Mouse (Mus musculus) MEL (cell line): ENCODE data around the gene Gm7714. TPM values are rescaled to one million over a fixed set of nuclear protein-coding genes. Genes with fewer than 3 reads are reported as not detected.
"Not testable (repeated sequence)": the region's sequence is repeated elsewhere in the genome, so short reads cannot be mapped to it uniquely, and the experiment has no call there.

Source experiments
- DNase-seq: peaks from one replicate; pipeline ENCODE4 v3.0.0; 2011; ENCODE audit warnings: low read depth, low spot score
- H3K27ac ChIP-seq: 2 replicates; pipeline ENCODE4 v1.5.1; 2012; ENCODE audit warnings: low read depth, mild to moderate bottlenecking, control low read depth, low read length, moderate library complexity; ENCODE audit not compliant: control insufficient read depth
- H3K27me3 ChIP-seq, 2 experiments: fragments of 150-350 bp in 1 of 2; sonication (generic) in 1 of 2; 2 replicates each; pipeline ENCODE4 v1.6.1; 2012; ENCODE audit warnings: low read length in 2 of 2, mild to moderate bottlenecking in 2 of 2, improper control_type of control experiment in 1 of 2, moderate library complexity in 1 of 2; ENCODE audit not compliant: insufficient read depth in 2 of 2, control insufficient read depth in 1 of 2
- H3K36me3 ChIP-seq, 2 experiments: 2 replicates each; pipeline ENCODE4 v1.6.1; 2012 to 2014; ENCODE audit warnings: low read length in 2 of 2, improper control_type of control experiment in 1 of 2, inconsistent platforms in 1 of 2, mild to moderate bottlenecking in 1 of 2; ENCODE audit not compliant: insufficient read depth in 2 of 2, control insufficient read depth in 1 of 2
- H3K4me1 ChIP-seq, 2 experiments: fragments of 150-350 bp in 1 of 2; sonication (generic) in 1 of 2; 2 replicates each; pipeline ENCODE4 v1.6.1; 2012; ENCODE audit warnings: low read length in 2 of 2, improper control_type of control experiment in 1 of 2, mild to moderate bottlenecking in 1 of 2; ENCODE audit not compliant: insufficient read depth in 2 of 2, control insufficient read depth in 1 of 2
- H3K4me3 ChIP-seq, 2 experiments: fragments of 150-350 bp in 1 of 2; sonication (generic) in 1 of 2; 2 replicates each; pipeline ENCODE4 v1.5.1; 2012; ENCODE audit warnings: low read depth in 2 of 2, low read length in 2 of 2, mild to moderate bottlenecking in 2 of 2, moderate library complexity in 2 of 2, control low read depth in 1 of 2, improper control_type of control experiment in 1 of 2; ENCODE audit not compliant: control insufficient read depth in 1 of 2, insufficient read depth in 1 of 2
- H3K79me2 ChIP-seq: 2 replicates; pipeline ENCODE4 v1.6.1; 2012; ENCODE audit warnings: mild to moderate bottlenecking, low read length, moderate library complexity; ENCODE audit not compliant: control insufficient read depth, poor library complexity, insufficient read depth
- H3K9ac ChIP-seq: 2 replicates; pipeline ENCODE4 v1.6.1; 2012; ENCODE audit warnings: low read depth, mild to moderate bottlenecking, control low read depth, low read length, moderate library complexity; ENCODE audit not compliant: control insufficient read depth, poor library complexity, severe bottlenecking
- H3K9me3 ChIP-seq: fragments of 150-350 bp; sonication (generic); replicated peaks from 2 replicates; pipeline ENCODE4 v1.6.1; 2012; ENCODE audit warnings: mild to moderate bottlenecking, low read length, improper control_type of control experiment, moderate library complexity; ENCODE audit not compliant: insufficient read depth
- CTCF ChIP-seq, 3 experiments: IDR thresholded peaks in 2 of 3; conservative IDR thresholded peaks in 1 of 3; 2 replicates each; pipeline ENCODE4 v1.5.1; 2011 to 2012; ENCODE audit warnings: low read length in 3 of 3, low read depth in 2 of 3, mild to moderate bottlenecking in 2 of 3, improper control_type of control experiment in 1 of 3, inconsistent platforms in 1 of 3, mixed read lengths in 1 of 3, moderate library complexity in 1 of 3; ENCODE audit not compliant: control insufficient read depth in 1 of 3, insufficient read depth in 1 of 3, poor library complexity in 1 of 3, severe bottlenecking in 1 of 3
- E2F4 ChIP-seq: IDR thresholded peaks from 2 replicates; pipeline ENCODE4 v1.6.1; 2011; ENCODE audit warnings: low read depth, low read length, improper control_type of control experiment, borderline replicate concordance
- GABPA ChIP-seq: IDR thresholded peaks from 2 replicates; pipeline ENCODE4 v1.6.1; 2012; ENCODE audit warnings: low read depth, mild to moderate bottlenecking, inconsistent platforms, low read length, improper control_type of control experiment, moderate library complexity
- HCFC1 ChIP-seq: IDR thresholded peaks from 2 replicates; pipeline ENCODE4 v1.6.1; 2012; ENCODE audit warnings: low read depth, mild to moderate bottlenecking, inconsistent platforms, low read length, improper control_type of control experiment, moderate library complexity
- JUND ChIP-seq: IDR thresholded peaks from 2 replicates; pipeline ENCODE4 v1.6.1; 2011; ENCODE audit warnings: low read depth, mild to moderate bottlenecking, improper control_type of control experiment, low read length
- MAZ ChIP-seq: IDR thresholded peaks from 2 replicates; pipeline ENCODE4 v1.6.1; 2012; ENCODE audit warnings: low read depth, mild to moderate bottlenecking, inconsistent platforms, low read length, improper control_type of control experiment
- MEF2A ChIP-seq: IDR thresholded peaks from 2 replicates; pipeline ENCODE4 v1.6.1; 2014; ENCODE audit warnings: low read depth, mild to moderate bottlenecking, inconsistent platforms, low read length, improper control_type of control experiment; ENCODE audit not compliant: poor library complexity, insufficient replicate concordance, severe bottlenecking; ENCODE audit errors: extremely low read depth
- MXI1 ChIP-seq: IDR thresholded peaks from 2 replicates; pipeline ENCODE4 v1.6.1; 2011; ENCODE audit warnings: mild to moderate bottlenecking, low read depth, low read length, improper control_type of control experiment
- NELFE ChIP-seq: IDR thresholded peaks from 2 replicates; pipeline ENCODE4 v1.6.1; 2011; ENCODE audit warnings: low read depth, low read length, improper control_type of control experiment
- NRF1 ChIP-seq: IDR thresholded peaks from 2 replicates; pipeline ENCODE4 v1.6.1; 2014; ENCODE audit warnings: low read depth, mild to moderate bottlenecking, inconsistent platforms, low read length, improper control_type of control experiment, moderate library complexity; ENCODE audit not compliant: poor library complexity, insufficient read depth, severe bottlenecking
- POLR2AphosphoS5 ChIP-seq: IDR thresholded peaks from 2 replicates; pipeline ENCODE4 v1.6.1; 2012; ENCODE audit warnings: low read depth, borderline replicate concordance, mild to moderate bottlenecking, inconsistent platforms, low read length, moderate library complexity, mixed read lengths
- RCOR1 ChIP-seq: IDR thresholded peaks from 2 replicates; pipeline ENCODE4 v1.6.1; 2012; ENCODE audit warnings: low read depth, mild to moderate bottlenecking, inconsistent platforms, low read length, improper control_type of control experiment
- TAL1 ChIP-seq: IDR thresholded peaks from 2 replicates; pipeline ENCODE4 v1.6.1; 2012; ENCODE audit warnings: mild to moderate bottlenecking, inconsistent platforms, low read length, moderate library complexity, mixed read lengths
- TBP ChIP-seq: IDR thresholded peaks from 2 replicates; pipeline ENCODE4 v1.8.0; 2011; ENCODE audit warnings: low read depth, low read length, improper control_type of control experiment
- USF2 ChIP-seq, 2 experiments: IDR thresholded peaks; 2 replicates each; pipeline ENCODE4 v1.6.1; 2011 to 2012; ENCODE audit warnings: improper control_type of control experiment in 2 of 2, low read length in 2 of 2, borderline replicate concordance in 1 of 2, inconsistent platforms in 1 of 2, low read depth in 1 of 2, mild to moderate bottlenecking in 1 of 2; ENCODE audit not compliant: insufficient read depth in 1 of 2
- ZC3H11A ChIP-seq: IDR thresholded peaks from 2 replicates; pipeline ENCODE4 v1.6.1; 2012; ENCODE audit warnings: low read depth, mild to moderate bottlenecking, inconsistent platforms, low read length, improper control_type of control experiment
- ZKSCAN1 ChIP-seq: IDR thresholded peaks from 2 replicates; pipeline ENCODE4 v1.6.1; 2012; ENCODE audit warnings: low read depth, mild to moderate bottlenecking, inconsistent platforms, low read length, improper control_type of control experiment, moderate library complexity
- ZNF384 ChIP-seq: IDR thresholded peaks from 2 replicates; pipeline ENCODE4 v1.6.1; 2012; ENCODE audit warnings: low read depth, mild to moderate bottlenecking, inconsistent platforms, low read length, improper control_type of control experiment
- polyA plus RNA-seq, 2 experiments: library from polyadenylated mRNA; stranded (reverse) in 1 of 2; unstranded in 1 of 2; fragments of >175 nt in 1 of 2; fragments of >200 nt in 1 of 2; gene quantifications; 2 replicates each; pipeline versions ENCODE4 v1.2.1 to v1.2.4; 2012; ENCODE audit warnings: low replicate concordance in 2 of 2, low read depth in 1 of 2; ENCODE audit not compliant: insufficient read length in 2 of 2, insufficient read depth in 1 of 2, missing spikeins in 1 of 2
- total RNA-seq: library from RNA; depleted of rRNA; stranded (reverse); fragments of 300-350 nt; gene quantifications from 2 replicates; pipeline ENCODE4 v1.2.3, GENCODE M21; 2012; rRNA removed

The Gm7714 gene
- total RNA-seq, result not detected in 2 replicates
- not detected for polyA plus RNA-seq

DNA sequence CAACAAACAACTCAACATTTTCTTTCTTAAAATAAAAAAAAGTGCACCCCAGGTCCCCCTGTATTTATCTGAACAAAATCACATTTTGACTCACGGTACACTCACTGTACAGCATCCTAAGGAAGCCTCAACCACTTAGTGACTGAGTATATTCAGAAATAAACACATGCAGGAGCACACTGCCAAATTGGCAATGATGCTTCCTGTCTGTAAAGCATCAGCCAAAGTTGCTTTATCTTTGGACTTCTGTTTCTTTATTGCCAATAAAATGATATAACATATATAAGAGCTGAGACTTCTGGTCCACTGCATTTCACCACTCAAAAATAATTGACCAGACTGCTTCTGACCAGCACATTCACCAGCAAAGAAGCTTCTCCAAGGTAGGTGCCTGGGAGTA is at the start of gene Gm7714:
Gene Gm7714 (plus strand): TSS at position 301 of the 400 bp plus-strand sequence.
- Histone ChIP-seq H3K36me3 (no peaks in the 10 kb centered on the region), H3K9me3 (no peaks in the 10 kb centered on the region), H3K4me1 (no peaks in the 10 kb centered on the region), H3K27ac (no peak within 1 kb of the TSS), H3K9ac (no peak within 1 kb of the TSS), H3K4me3 (no peak within 1 kb of the TSS), H3K79me2 (no peaks in the 10 kb centered on the region), H3K27me3 (no peaks in the 10 kb centered on the region; a peak in 1 of 4 replicates)
- TF ChIP-seq GABPA (no peak), HCFC1 (no peak), ZC3H11A (no peak), NRF1 (no peak), MEF2A (no peak), ZKSCAN1 (no peak), MXI1 (no peak), CTCF (IDR thresholded peaks at IDR 0.05 in 2 of 3, conservative IDR thresholded peaks at IDR 0.05 in 1 of 3; ENCODE audit: control insufficient read depth in 1 of 3, insufficient read depth in 1 of 3, low read depth in 2 of 3, low read length in 3 of 3, poor library complexity in 1 of 3, severe bottlenecking in 1 of 3) (no peak), E2F4 (no peak), USF2 (IDR thresholded peaks at IDR 0.05; ENCODE audit: borderline replicate concordance in 1 of 2, insufficient read depth in 1 of 2, low read depth in 1 of 2, low read length in 2 of 2) (no peak), RCOR1 (no peak), ZNF384 (no peak), JUND (no peak), MAZ (no peak), POLR2AphosphoS5 (no peak), TAL1 (no peak), TBP (no peak)
- DNase-seq, result no peak

GRCm38 (mm10) chr5:88256475-88256874 is 12.2 kb upstream of the Gm7714 start:
- Histone ChIP-seq H3K4me3 (no peak overlapping the region), H3K27ac (no peak overlapping the region), H3K9me3 (no peaks in the 10 kb centered on the region), H3K9ac (no peak overlapping the region), H3K36me3 (no peaks in the 10 kb centered on the region), H3K27me3 (no peaks in the 10 kb centered on the region), H3K4me1 (no peaks in the 10 kb centered on the region), H3K79me2 (no peaks in the 10 kb centered on the region)
- no peak for DNase-seq
- TF ChIP-seq NELFE, result no peak

DNA sequence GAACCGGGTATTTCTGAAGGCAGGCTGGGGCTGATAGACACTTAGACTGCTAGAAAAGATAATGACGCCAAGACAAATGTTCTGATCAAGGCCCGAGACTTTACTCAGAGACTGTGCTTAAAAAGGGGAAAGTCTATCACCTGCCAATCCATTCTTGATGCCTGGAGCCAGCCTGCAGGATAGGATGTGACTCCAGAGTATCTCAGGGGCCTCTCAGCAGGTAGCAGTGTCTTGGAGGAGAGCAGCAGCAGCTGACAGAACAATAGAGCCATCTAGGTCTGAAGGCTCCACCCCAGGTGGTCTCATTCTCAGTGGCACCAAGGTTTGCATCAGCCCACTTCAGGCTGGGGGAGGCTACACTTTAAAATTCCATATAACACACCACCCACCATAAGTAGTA is 42.6 kb downstream of the Gm7714 start:
- H3K9me3 ChIP-seq, H3K4me1 ChIP-seq, H3K79me2 ChIP-seq, H3K9ac ChIP-seq, H3K27ac ChIP-seq, H3K36me3 ChIP-seq, H3K4me3 ChIP-seq, H3K27me3 ChIP-seq, DNase-seq: not testable (repeated sequence)
